Mouse (Mus musculus) frontal cortex, postnatal 10 days (tissue): ENCODE measurements around the gene Acsl6.

ENCODE experiments used
- DNase-seq, 2 experiments: peaks; one replicate each; pipeline ENCODE4 v3.0.0; 2022; ENCODE audit warnings: low spot score in 2 of 2, mixed read lengths in 1 of 2

The Acsl6 gene

GRCm38 (mm10) chr11:54307139-54307816, 3.7 kb downstream of the Acsl6 start:
- peak in 1 of 2 experiments; percentile 62 for DNase-seq

GRCm38 (mm10) chr11:54310588-54310987, 7.0 kb downstream of the Acsl6 start:
- DNase-seq: no peak

- peak; percentile 49 to 53 for DNase-seq
These were observed 8.4 kb downstream of the Acsl6 start for GRCm38 (mm10) chr11:54312021-54312420.

GRCm38 (mm10) chr11:54312603-54313002, 9.0 kb downstream of the Acsl6 start:
- no peak for DNase-seq

GRCm38 (mm10) chr11:54313391-54314360, 10.1 kb downstream of the Acsl6 start:
- DNase-seq: no peak

GRCm38 (mm10) chr11:54314740-54315139, 11.1 kb downstream of the Acsl6 start:
- DNase-seq: peak; percentile 49 to 53

- no peak for DNase-seq
These were observed 11.7 kb downstream of the Acsl6 start for GRCm38 (mm10) chr11:54315336-54315735.

GRCm38 (mm10) chr11:54317361-54317760, 13.8 kb downstream of the Acsl6 start:
- no peak for DNase-seq

- DNase-seq: no peak
These were observed 14.2 kb downstream of the Acsl6 start for GRCm38 (mm10) chr11:54317795-54318194.

- no peak for DNase-seq
These were observed 18.4 kb downstream of the Acsl6 start for GRCm38 (mm10) chr11:54321802-54322532.

GRCm38 (mm10) chr11:54331463-54332183, 28.0 kb downstream of the Acsl6 start:
- no peak for DNase-seq

- no peak for DNase-seq
These were observed 32.6 kb downstream of the Acsl6 start for GRCm38 (mm10) chr11:54336165-54336707.

- no peak for DNase-seq
These were observed 40.1 kb downstream of the Acsl6 start for GRCm38 (mm10) chr11:54343703-54344102.

GRCm38 (mm10) chr11:54351704-54352103, 48.1 kb downstream of the Acsl6 start:
- DNase-seq: no peak

GRCm38 (mm10) chr11:54353121-54353576, 49.6 kb downstream of the Acsl6 start:
- no peak for DNase-seq

GRCm38 (mm10) chr11:54354595-54355563, 51.3 kb downstream of the Acsl6 start:
- no peak for DNase-seq

- no peak for DNase-seq
These were observed 52.0 kb downstream of the Acsl6 start for GRCm38 (mm10) chr11:54355564-54355955.

- DNase-seq: no peak
These were observed 53.1 kb downstream of the Acsl6 start for GRCm38 (mm10) chr11:54356676-54357075.

- DNase-seq: no peak
These were observed 69.0 kb downstream of the Acsl6 start for GRCm38 (mm10) chr11:54372553-54372952.

- no peak for DNase-seq
These were observed 86.8 kb downstream of the Acsl6 start for GRCm38 (mm10) chr11:54390386-54390785.
